Mouse (Mus musculus): ENCODE results near the gene Lsm12. TPM values are rescaled to one million over a fixed set of nuclear protein-coding genes. Genes with fewer than 3 reads are reported as not detected.

Gene Lsm12
- polyA plus RNA-seq (2014; fragmentation: Nextera tagmentation; extraction: Ambion mirVana) = 93.2 and 109 TPM in 2 replicates

GRCm38 (mm10) chr11:102184646-102185495 is at the start of gene Lsm12:
Lsm12 (minus strand) TSS chr11:102185296.
- ATAC-seq (ENCODE audit: insufficient read depth) = peak; percentile 83

GRCm38 (mm10) chr11:102230006-102230741 is 45.1 kb upstream of the Lsm12 start, which contains the start of gene Hdac5:
Hdac5 (minus strand) TSS chr11:102230166.
- H3K4me1 ChIP-seq (ENCODE audit: insufficient read depth) = peaks cover 11% of the 10 kb centered on the region; the same call in 1 of the 2 replicates
- under 1% methylated on average over 49 of the region's 49 CpGs for WGBS
- H3K9ac ChIP-seq = peak within 1 kb of the TSS; percentile 77
- peak within 1 kb of the TSS; percentile 92 for H3K4me3 ChIP-seq (ENCODE audit: low read depth, low read length)
- ATAC-seq (ENCODE audit: insufficient read depth) = peak; percentile 87
- peak; percentile 99 for DNase-seq
- peak within 1 kb of the TSS; percentile 82 for H3K27ac ChIP-seq (ENCODE audit: low read depth)
- TF ChIP-seq CTCF (IDR thresholded peaks at IDR 0.05; ENCODE audit: low read depth) = no peak
- no peaks in the 10 kb centered on the region for H3K36me3 ChIP-seq (ENCODE audit: insufficient read depth)
- H3K4me2 ChIP-seq = peak within 1 kb of the TSS; percentile 76
- no peaks in the 10 kb centered on the region for H3K27me3 ChIP-seq (ENCODE audit: insufficient read depth, low read length)
- no peaks in the 10 kb centered on the region for H3K9me3 ChIP-seq (ENCODE audit: low read depth, low read length)

More at GRCm38 (mm10) chr11:102184646-102185495, at the start of gene Lsm12:
- H3K4me2 ChIP-seq = peak within 1 kb of the TSS; percentile 86
- peak within 1 kb of the TSS; percentile 98 for H3K4me3 ChIP-seq (ENCODE audit: low read depth, low read length)
- TF ChIP-seq CTCF (IDR thresholded peaks at IDR 0.05; ENCODE audit: low read depth) = no peak
- no peaks in the 10 kb centered on the region for H3K9me3 ChIP-seq (ENCODE audit: low read depth, low read length)
- H3K4me1 ChIP-seq (ENCODE audit: insufficient read depth) = peaks cover 3% of the 10 kb centered on the region; the same call in 1 of the 2 replicates
- H3K36me3 ChIP-seq (ENCODE audit: insufficient read depth) = peaks cover 31% of the 10 kb centered on the region
- DNase-seq = peak; percentile 98
- peak within 1 kb of the TSS; percentile 89 for H3K9ac ChIP-seq
- WGBS = under 1% methylated on average over 70 of the region's 70 CpGs
- H3K27ac ChIP-seq (ENCODE audit: low read depth) = peak within 1 kb of the TSS; percentile 94
- no peaks in the 10 kb centered on the region for H3K27me3 ChIP-seq (ENCODE audit: insufficient read depth, low read length)

- no peaks in the 10 kb centered on the region for H3K27me3 ChIP-seq (ENCODE audit: insufficient read depth, low read length)
- peak; percentile 34 for DNase-seq
- H3K9ac ChIP-seq = peak overlapping the region; percentile 77
- H3K9me3 ChIP-seq (ENCODE audit: low read depth, low read length) = no peaks in the 10 kb centered on the region
- no peaks in the 10 kb centered on the region for H3K36me3 ChIP-seq (ENCODE audit: insufficient read depth)
- peak; percentile 56 for ATAC-seq (ENCODE audit: insufficient read depth)
- H3K4me2 ChIP-seq = peak overlapping the region; percentile 76
- H3K4me1 ChIP-seq (ENCODE audit: insufficient read depth) = peaks cover 18% of the 10 kb centered on the region
- H3K27ac ChIP-seq (ENCODE audit: low read depth) = peak overlapping the region; percentile 77
- H3K4me3 ChIP-seq (ENCODE audit: low read depth, low read length) = peak overlapping the region; percentile 92
- TF ChIP-seq CTCF (IDR thresholded peaks at IDR 0.05; ENCODE audit: low read depth) = no peak
- under 1% methylated on average over 40 of the region's 47 CpGs for WGBS
These were observed 44.3 kb upstream of the Lsm12 start for GRCm38 (mm10) chr11:102229331-102229953.

GRCm38 (mm10) chr11:102228646-102229268 is 43.7 kb upstream of the Lsm12 start:
- peak overlapping the region; percentile 92 for H3K4me3 ChIP-seq (ENCODE audit: low read depth, low read length)
- DNase-seq (no peak), ATAC-seq (ENCODE audit: insufficient read depth) (no peak)
- H3K36me3 ChIP-seq (ENCODE audit: insufficient read depth) = no peaks in the 10 kb centered on the region
- no peak overlapping the region for H3K27ac ChIP-seq (ENCODE audit: low read depth)
- peaks cover 18% of the 10 kb centered on the region for H3K4me1 ChIP-seq (ENCODE audit: insufficient read depth)
- no peak for TF ChIP-seq CTCF (IDR thresholded peaks at IDR 0.05; ENCODE audit: low read depth)
- no peaks in the 10 kb centered on the region for H3K9me3 ChIP-seq (ENCODE audit: low read depth, low read length)
- no peaks in the 10 kb centered on the region for H3K27me3 ChIP-seq (ENCODE audit: insufficient read depth, low read length)
- peak overlapping the region; percentile 76 for H3K4me2 ChIP-seq
- peak overlapping the region; percentile 77 for H3K9ac ChIP-seq
- WGBS = 14% methylated on average over 7 of the region's 7 CpGs

- H3K27me3 ChIP-seq (ENCODE audit: insufficient read depth, low read length) = no peaks in the 10 kb centered on the region
- H3K36me3 ChIP-seq (ENCODE audit: insufficient read depth) = no peaks in the 10 kb centered on the region
- no peak for DNase-seq
- no peak for TF ChIP-seq CTCF (IDR thresholded peaks at IDR 0.05; ENCODE audit: low read depth)
- WGBS = 21% methylated on average over 9 of the region's 9 CpGs
- H3K27ac ChIP-seq (ENCODE audit: low read depth) = 0 out of 2 replicates have a peak overlapping the region, but pooled peaks have one; percentile 24
- no peaks in the 10 kb centered on the region for H3K9me3 ChIP-seq (ENCODE audit: low read depth, low read length)
- peak overlapping the region; percentile 92 for H3K4me3 ChIP-seq (ENCODE audit: low read depth, low read length)
- peaks cover 18% of the 10 kb centered on the region for H3K4me1 ChIP-seq (ENCODE audit: insufficient read depth)
- peak overlapping the region; percentile 76 for H3K4me2 ChIP-seq
- peak overlapping the region; percentile 32; the same call in 1 of the 2 replicates for H3K9ac ChIP-seq
- no peak for ATAC-seq (ENCODE audit: insufficient read depth)
These were observed 43.1 kb upstream of the Lsm12 start for GRCm38 (mm10) chr11:102228191-102228545.

Measured in lung, embryonic 14.5 days (tissue).